Mouse (Mus musculus): ENCODE measurements around the gene Tmem106a. TPM values are rescaled to one million over a fixed set of nuclear protein-coding genes. Genes with fewer than 3 reads are reported as not detected.

Gene Tmem106a
- 10 to 100 TPM in 1 of 2 experiments, 1 to 10 TPM in 1; 9.5 to 13.6 TPM for total RNA-seq (2023)

DNA sequence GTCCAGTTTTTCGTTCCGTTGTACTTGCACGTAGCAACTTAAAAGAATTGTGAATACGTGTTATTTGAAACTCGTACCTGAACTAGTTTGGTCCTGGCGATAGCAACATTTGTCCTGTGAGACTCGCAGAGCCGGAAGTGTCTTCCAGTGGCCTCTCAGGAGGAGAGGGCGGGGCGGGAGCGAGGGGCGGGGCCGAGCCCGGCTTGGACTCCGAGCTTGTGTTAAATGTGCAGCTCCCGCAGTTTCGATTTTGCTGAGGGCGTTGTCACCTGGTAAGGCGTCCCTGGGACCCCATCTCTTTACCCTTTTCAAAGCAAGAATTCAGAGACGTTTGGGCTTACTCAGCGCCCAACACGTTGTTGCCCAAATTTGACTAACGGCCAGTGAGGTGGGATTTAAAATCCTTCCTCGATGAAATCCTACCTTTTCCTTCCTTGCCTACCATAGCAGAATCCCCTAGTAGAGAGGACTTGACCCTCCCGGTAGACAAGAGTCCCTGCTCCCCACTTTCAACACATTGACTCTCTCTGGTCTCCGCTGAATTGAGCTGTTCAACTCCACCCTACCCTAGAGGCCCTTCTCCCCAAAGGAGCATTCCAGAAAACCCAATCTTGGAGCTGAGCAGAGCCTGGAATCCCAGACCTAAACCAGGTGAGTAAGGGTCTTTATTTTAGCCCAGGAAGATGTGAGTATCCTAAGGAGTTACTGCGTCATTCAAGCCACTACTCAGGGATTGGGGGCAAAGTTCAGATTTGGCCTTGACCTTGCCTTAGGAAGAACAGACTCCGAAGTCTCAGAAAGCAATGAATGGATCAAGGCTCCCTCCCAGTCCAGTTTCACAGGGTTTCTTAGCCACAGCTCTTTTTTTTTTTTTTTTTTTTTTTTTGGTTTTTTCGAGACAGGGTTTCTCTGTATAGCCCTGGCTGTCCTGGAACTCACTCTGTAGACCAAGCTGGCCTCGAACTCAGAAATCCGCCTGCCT lies at the start of gene Tmem106a:
TSS of gene Tmem106a (plus strand) at position 189 of the 982 bp plus-strand sequence.

DNA sequence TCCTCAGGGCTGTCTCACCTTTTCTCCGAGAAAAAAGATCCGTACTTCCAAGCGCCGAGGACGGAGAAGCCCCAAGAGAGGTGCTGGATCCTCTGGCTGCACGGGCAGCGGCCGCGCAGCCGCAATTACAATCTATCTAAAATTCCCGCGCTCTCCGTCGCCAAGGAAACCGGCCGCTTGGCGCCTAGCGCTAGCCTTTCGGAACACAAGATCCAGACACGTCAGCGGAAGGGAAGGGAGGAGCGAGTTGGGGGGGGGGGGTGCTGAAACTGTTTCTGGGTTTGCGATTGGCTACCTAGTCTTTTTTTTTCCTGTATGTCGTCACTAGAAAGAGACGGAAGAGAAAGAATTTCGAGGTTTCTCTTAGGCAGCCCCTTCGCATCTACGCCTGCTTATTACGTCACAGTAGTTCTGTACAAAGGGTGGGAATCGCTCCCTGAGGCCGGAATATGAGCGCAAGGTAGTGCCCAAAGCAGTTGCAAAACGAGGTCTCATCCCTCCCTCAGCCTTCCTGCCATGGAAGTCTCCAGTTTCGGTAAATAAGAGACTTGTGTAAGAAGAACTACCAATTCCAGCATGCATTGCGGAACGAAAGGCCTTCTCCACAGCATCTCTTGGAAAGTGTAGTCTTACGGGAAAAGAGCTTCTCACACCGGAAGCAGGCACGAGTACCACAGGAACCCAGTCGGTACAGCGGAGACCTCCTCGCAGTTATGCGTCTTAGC lies 30.1 kb upstream of the Tmem106a start, which contains the start of the genes Brca1 and Nbr1:
TSS of gene Brca1 (minus strand) at position 205 of the 725 bp plus-strand sequence.
TSS of gene Nbr1 (plus strand) at position 399 of the 725 bp plus-strand sequence.

DNA sequence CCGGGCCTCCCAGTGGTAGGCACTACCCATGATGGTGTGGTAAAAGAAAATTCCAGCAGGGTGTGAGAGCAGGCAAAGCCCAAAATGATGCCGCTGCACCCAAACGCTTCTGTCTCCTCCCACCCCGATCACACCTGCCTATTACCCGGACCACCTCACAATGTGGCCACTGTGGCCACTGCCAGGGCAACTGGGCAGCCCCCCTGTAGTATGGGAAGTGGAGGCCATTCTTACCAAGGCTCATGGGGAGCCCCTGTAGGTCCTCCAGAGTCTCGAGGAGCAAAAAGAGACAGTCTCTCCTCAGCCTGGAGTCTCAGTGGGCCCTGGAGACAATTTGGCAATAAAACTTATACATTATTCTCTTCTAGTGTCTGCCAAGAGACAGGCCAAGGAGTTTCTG lies 17.1 kb downstream of the Tmem106a start, which contains the start of gene Gm11634:
TSS of gene Gm11634 (minus strand) at position 101 of the 400 bp plus-strand sequence.

DNA sequence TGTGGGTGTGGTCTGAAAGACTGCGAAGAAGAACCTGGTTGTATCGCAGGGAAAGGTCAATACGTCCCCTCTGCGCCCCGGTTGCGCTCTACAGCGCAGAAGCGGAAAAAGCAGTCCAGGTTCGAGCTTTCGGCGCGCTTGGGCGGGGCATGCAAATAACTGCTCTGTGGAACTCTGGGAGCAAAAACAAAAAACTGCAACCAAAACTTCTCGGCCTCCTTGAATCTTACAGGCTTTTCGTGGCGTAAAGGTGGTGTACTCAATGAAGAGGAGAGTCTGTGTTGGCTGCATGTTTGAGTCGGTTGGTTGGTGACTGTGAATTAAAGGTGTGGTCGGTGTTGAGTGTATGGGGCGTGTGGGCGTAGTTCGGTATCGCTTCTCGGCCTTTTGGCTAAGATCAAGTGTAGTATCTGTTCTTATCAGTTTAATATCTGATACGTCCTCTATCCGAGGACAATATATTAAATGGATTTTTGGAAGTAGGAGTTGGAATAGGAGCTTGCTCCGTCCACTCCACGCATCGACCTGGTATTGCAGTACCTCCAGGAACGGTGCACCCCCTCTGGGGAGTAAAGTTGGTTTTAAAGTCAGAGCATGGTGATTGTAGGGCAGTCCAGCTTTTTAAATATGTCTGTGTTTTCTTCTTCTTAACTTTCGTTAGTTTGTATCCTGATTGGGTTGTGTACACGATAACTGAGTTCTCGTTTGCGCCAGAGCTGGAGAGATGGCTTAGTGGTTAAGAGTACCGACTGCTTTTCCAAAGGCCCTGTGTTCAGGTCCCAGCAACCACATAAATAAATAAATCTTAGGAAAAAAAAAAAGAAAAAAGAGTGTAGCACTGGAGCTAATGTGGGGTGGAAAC lies 45.2 kb downstream of the Tmem106a start, which contains the start of gene Rdm1:
TSS of gene Rdm1 (plus strand) at position 201 of the 862 bp plus-strand sequence.

Other genes starting within 250 kb of the Tmem106a start
- not detected for gene G6pc, start 214.7 kb upstream of the Tmem106a start, total RNA-seq (2023)
- 10 to 100 TPM; 30.7 to 36.3 TPM for gene Aarsd1, start 164.6 kb upstream of the Tmem106a start, total RNA-seq (2023)
- gene Gm27029, start 157.4 kb upstream of the Tmem106a start, total RNA-seq (2023): 1 to 10 TPM in 1 of 2 experiments, not detected in 1; 2.8 TPM
- gene Rundc1, start 157.2 kb upstream of the Tmem106a start, total RNA-seq (2023): 10 to 100 TPM; 22.5 to 22.6 TPM
- 1 to 10 TPM; 1.9 to 2.6 TPM for gene Ptges3l, start 156.9 kb upstream of the Tmem106a start, total RNA-seq (2023)
- 100 to 1,000 TPM; 111 to 123 TPM for gene Rpl27, start 139.9 kb upstream of the Tmem106a start, total RNA-seq (2023)
- gene Ifi35, start 133.8 kb upstream of the Tmem106a start, total RNA-seq (2023): 10 to 100 TPM; 72.3 to 76.1 TPM
- under 1 TPM in 1 of 2 experiments, not detected in 1; 0.52 TPM for gene Rnd2, start 117.2 kb upstream of the Tmem106a start, total RNA-seq (2023)
- 10 to 100 TPM; 18.7 to 19.2 TPM for gene Vat1, start 116.0 kb upstream of the Tmem106a start, total RNA-seq (2023)
- gene Brca1, start 30.3 kb upstream of the Tmem106a start, total RNA-seq (2023): 1 to 10 TPM; 8.8 to 9.8 TPM
- 100 to 1,000 TPM; 128 to 161 TPM for gene Nbr1, start 30.1 kb upstream of the Tmem106a start, total RNA-seq (2023)
- not detected for gene Gm11634, start 17.0 kb downstream of the Tmem106a start, total RNA-seq (2023)
- 10 to 100 TPM; 57.8 to 65.9 TPM for gene Rdm1, start 45.0 kb downstream of the Tmem106a start, total RNA-seq (2023)
- 1 to 10 TPM; 2.2 to 4.6 TPM for gene Arl4d, start 83.3 kb downstream of the Tmem106a start, total RNA-seq (2023)
- 10 to 100 TPM; 79.1 to 84.1 TPM for gene Dhx8, start 150.7 kb downstream of the Tmem106a start, total RNA-seq (2023)
- gene Etv4, start 203.1 kb downstream of the Tmem106a start, total RNA-seq (2023): not detected

Data from B cell, adult 67 days (primary cell).